Mouse (Mus musculus): ENCODE measurements around the gene Oprl1.

DNA sequence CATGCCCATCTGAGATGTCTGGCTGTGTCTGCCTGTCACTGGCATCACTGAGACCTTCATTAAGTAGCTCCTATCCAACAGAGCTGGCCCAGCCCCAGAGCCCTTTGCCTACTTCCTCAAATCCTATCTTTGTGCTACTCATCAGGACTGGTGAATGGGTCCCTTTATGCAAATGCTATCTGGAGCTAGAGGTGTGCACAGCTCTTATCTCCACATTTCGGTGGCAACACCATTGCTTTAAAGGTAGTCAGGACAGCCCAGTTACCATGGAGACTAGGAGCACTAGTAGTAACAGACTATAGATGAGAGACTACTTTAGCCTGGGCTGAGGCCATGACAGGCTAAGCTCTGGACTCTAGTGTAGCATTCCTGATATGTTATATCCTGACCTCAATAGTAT, 30.1 kb upstream of the Oprl1 start:
- TF ChIP-seq POLR2A (IDR thresholded peaks at IDR 0.05; ENCODE audit: low read depth, low read length) (no peak), CTCF (IDR thresholded peaks at IDR 0.05; ENCODE audit: borderline replicate concordance, insufficient read depth, low read length) (no peak)

Measured in embryonic fibroblast, embryonic 13.5 days (primary cell).